Mouse (Mus musculus) heart, postnatal 0 days (tissue): ENCODE measurements at regions not wholly inside any gene's neighbourhood (a gene's known extent, or its start where the extent isn't known, plus 50 kb on each side); places are given as distances from the start of the nearest gene placed in this dataset.

ENCODE experiments used
- ATAC-seq: fragments of 200-750 bp; cut with Nextera tagmentation; 2 replicates; pipeline ENCODE4 v1.8.0; 2017; ENCODE audit warnings: low read depth, moderate number of reproducible peaks, moderate library complexity; ENCODE audit not compliant: insufficient read depth
- DNase-seq: peaks from one replicate; pipeline ENCODE4 v3.0.0-alpha.2; 2016; ENCODE audit warnings: low spot score
- H3K27ac ChIP-seq: fragments of 300-500 bp; sonication (generic); 2 replicates; pipeline ENCODE4 v1.5.1; 2014; ENCODE audit warnings: low read depth, mild to moderate bottlenecking
- H3K27me3 ChIP-seq: fragments of 300-500 bp; sonication (generic); 2 replicates; pipeline ENCODE4 v1.6.1; 2014; ENCODE audit warnings: low read length, mixed read lengths; ENCODE audit not compliant: control insufficient read depth, insufficient read depth
- H3K36me3 ChIP-seq: fragments of 300-500 bp; sonication (generic); replicated peaks from 2 replicates; pipeline ENCODE4 v1.6.1; 2014; ENCODE audit warnings: low read length, mixed read lengths; ENCODE audit not compliant: control insufficient read depth, insufficient read depth
- H3K4me1 ChIP-seq: fragments of 300-500 bp; sonication (generic); 2 replicates; pipeline ENCODE4 v1.6.1; 2014; ENCODE audit warnings: antibody characterized with exemption; ENCODE audit not compliant: control insufficient read depth, insufficient read depth
- H3K4me2 ChIP-seq: fragments of 300-500 bp; sonication (generic); 2 replicates; pipeline ENCODE4 v1.6.1; 2014; ENCODE audit warnings: low read depth, mild to moderate bottlenecking, low read length, moderate library complexity
- H3K4me3 ChIP-seq: fragments of 300-500 bp; sonication (generic); 2 replicates; pipeline ENCODE4 v1.5.1; 2014; ENCODE audit warnings: low read depth, low read length
- H3K9ac ChIP-seq: fragments of 300-500 bp; sonication (generic); replicated peaks from 2 replicates; pipeline ENCODE4 v1.6.1; 2014; ENCODE audit warnings: low read depth, low read length, mixed read lengths
- H3K9me3 ChIP-seq: fragments of 300-500 bp; sonication (generic); replicated peaks from 2 replicates; pipeline ENCODE4 v1.6.1; 2016; ENCODE audit warnings: low read length; ENCODE audit not compliant: control insufficient read depth
- CTCF ChIP-seq: IDR thresholded peaks from 2 replicates; pipeline ENCODE4 v1.5.1; 2016; ENCODE audit warnings: antibody characterized with exemption, control low read depth, low read depth
- EP300 ChIP-seq: IDR thresholded peaks from 2 replicates; pipeline ENCODE4 v1.6.1; 2016; ENCODE audit warnings: antibody characterized with exemption, low read depth
- WGBS: fragments of 180-500 bp; shearing (Covaris S2); extraction: QIAGEN DNeasy Blood & Tissue Kit; methylation state at CpG from one replicate; pipeline ENCODE4 v1.1.7; 2014; 5-methylcytosine and 5-hydroxymethylcytosine counted together

DNA sequence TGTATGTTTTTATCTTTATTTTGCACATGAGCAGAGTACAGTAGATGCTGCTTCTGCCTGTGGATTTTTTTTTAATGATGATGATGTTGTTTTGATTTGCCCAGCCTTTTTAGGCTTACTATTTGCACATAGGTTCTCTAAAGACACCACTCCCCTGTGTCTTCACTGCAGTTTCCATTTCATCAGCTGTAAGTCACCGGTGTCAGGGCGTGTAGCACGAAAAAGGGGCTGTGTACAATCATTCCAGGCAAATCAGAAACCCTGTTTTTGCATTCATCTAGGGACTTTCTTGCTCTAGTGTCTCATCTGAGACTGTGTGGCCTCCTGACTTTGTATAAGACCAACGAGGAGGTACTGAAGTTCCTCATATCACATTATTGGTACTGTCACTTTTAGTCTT lies 588.6 kb upstream of the Mef2c start:
- no peak for TF ChIP-seq CTCF
- no peak for TF ChIP-seq EP300
- H3K4me2 ChIP-seq = no peak overlapping the region
- H3K4me3 ChIP-seq = no peak overlapping the region
- 92% methylated on average over 4 of the region's 4 CpGs for WGBS
- H3K4me1 ChIP-seq = no peaks in the 10 kb centered on the region
- no peaks in the 10 kb centered on the region for H3K9me3 ChIP-seq
- no peak for ATAC-seq
- DNase-seq = no peak
- H3K27me3 ChIP-seq = no peaks in the 10 kb centered on the region
- H3K27ac ChIP-seq = no peak overlapping the region
- no peaks in the 10 kb centered on the region for H3K36me3 ChIP-seq
- H3K9ac ChIP-seq = no peak overlapping the region

DNA sequence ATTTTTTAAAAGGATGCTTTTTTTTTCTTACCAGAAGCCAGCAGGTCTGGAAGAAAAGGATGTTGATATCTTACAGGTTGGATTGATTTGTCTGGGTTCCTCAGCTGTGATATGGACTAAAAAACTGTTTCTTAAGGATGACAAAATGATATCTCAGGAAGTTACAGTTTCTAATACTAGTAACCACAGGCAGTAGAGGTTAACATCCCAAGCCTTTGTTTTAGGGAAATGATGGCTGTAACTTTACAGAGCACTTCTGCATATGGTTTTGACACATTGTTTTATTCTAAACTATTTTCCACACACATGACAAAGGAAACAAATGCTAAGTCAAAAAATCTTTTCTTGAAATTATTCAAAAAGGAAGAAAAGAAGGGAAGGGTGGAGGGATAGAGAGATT lies 573.8 kb upstream of the Mef2c start:
- Histone ChIP-seq H3K4me3 (no peak overlapping the region), H3K27me3 (no peaks in the 10 kb centered on the region), H3K4me2 (no peak overlapping the region), H3K9ac (no peak overlapping the region), H3K27ac (no peak overlapping the region), H3K9me3 (no peaks in the 10 kb centered on the region), H3K36me3 (no peaks in the 10 kb centered on the region), H3K4me1 (no peaks in the 10 kb centered on the region)
- DNase-seq (no peak), ATAC-seq (no peak)
- TF ChIP-seq EP300 = no peak
- TF ChIP-seq CTCF = no peak

GRCm38 (mm10) chr13:82937856-82938255 lies 566.0 kb upstream of the Mef2c start:
- ATAC-seq (no peak), DNase-seq (no peak)
- Histone ChIP-seq H3K4me2 (no peak overlapping the region), H3K9me3 (no peaks in the 10 kb centered on the region), H3K4me1 (no peaks in the 10 kb centered on the region), H3K27ac (no peak overlapping the region), H3K4me3 (no peak overlapping the region), H3K36me3 (no peaks in the 10 kb centered on the region), H3K27me3 (no peaks in the 10 kb centered on the region), H3K9ac (no peak overlapping the region)
- WGBS = 83% methylated on average over 3 of the region's 3 CpGs
- no peak for TF ChIP-seq EP300
- no peak for TF ChIP-seq CTCF

DNA sequence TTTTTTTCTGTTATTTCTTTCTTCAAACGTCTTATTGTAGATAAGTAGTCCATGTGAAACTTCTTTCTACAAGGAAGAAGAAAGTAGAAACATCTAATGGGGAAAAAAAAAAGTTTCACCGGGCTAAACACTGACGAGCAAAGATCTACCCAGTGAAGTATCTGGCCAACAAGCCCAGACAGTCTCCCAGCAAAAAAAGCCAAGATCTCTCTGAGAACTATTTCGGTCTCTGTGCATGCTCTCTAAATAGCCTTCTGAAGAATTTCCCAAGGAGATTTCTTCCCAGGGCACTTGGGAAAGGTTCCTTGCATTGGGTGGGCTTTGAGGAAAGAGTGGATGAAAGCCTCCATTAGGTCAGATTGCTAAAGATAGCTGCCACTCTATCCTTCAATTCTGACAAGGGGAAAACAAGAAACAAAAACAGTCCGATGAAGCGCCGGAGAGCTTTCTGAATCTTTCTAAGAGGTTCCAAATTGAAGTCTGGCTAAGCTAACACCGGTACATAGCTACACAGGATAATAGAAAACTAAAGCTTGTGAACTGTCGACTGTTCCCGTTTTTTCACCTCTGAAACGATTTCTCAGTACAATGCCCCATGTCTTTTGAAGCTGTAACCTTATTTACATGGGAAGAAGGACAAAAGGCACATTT lies 561.0 kb upstream of the Mef2c start:
- DNase-seq (no peak), ATAC-seq (no peak)
- Histone ChIP-seq H3K27ac (no peak overlapping the region), H3K9me3 (no peaks in the 10 kb centered on the region), H3K36me3 (no peaks in the 10 kb centered on the region), H3K4me1 (no peaks in the 10 kb centered on the region), H3K9ac (peak overlapping the region; percentile 14; the same call in 1 of the 2 replicates), H3K4me3 (peak overlapping the region; percentile 38), H3K27me3 (no peaks in the 10 kb centered on the region), H3K4me2 (peak overlapping the region; percentile 59)
- 20% methylated on average over 11 of the region's 11 CpGs for WGBS
- TF ChIP-seq EP300 = no peak
- TF ChIP-seq CTCF = no peak

DNA sequence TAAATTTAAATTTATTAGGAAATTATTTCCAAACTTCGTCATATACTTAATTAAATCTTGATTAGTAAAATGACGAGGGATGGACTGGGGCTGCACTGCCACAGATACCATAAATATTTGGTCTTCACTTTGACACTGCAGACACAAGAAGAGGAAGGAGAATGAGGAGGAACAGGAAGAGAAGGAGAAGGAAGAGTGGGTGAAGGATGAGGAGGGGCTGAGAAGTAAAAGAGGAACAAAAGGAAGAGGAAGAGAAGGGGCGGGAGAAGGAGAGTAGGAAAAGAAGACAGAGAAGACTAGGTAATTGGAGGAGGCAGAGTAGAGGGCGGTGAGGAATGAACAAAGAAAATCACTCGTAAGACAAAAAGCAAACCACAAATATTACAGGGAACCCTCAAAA lies 556.9 kb upstream of the Mef2c start:
- Histone ChIP-seq H3K9ac (no peak overlapping the region), H3K36me3 (no peaks in the 10 kb centered on the region), H3K27ac (no peak overlapping the region), H3K4me2 (no peak overlapping the region), H3K4me1 (no peaks in the 10 kb centered on the region), H3K27me3 (no peaks in the 10 kb centered on the region), H3K9me3 (no peaks in the 10 kb centered on the region), H3K4me3 (no peak overlapping the region)
- TF ChIP-seq EP300 (no peak), CTCF (no peak)
- WGBS = 90% methylated on average over 5 of the region's 5 CpGs
- ATAC-seq (no peak), DNase-seq (no peak)

GRCm38 (mm10) chr13:82949541-82949940 lies 554.3 kb upstream of the Mef2c start:
- Histone ChIP-seq H3K4me1 (no peaks in the 10 kb centered on the region), H3K4me3 (no peak overlapping the region), H3K27me3 (no peaks in the 10 kb centered on the region), H3K4me2 (no peak overlapping the region), H3K9ac (no peak overlapping the region), H3K36me3 (no peaks in the 10 kb centered on the region), H3K9me3 (no peaks in the 10 kb centered on the region), H3K27ac (no peak overlapping the region)
- ATAC-seq (no peak), DNase-seq (no peak)
- 18% methylated on average over 6 of the region's 6 CpGs for WGBS
- TF ChIP-seq EP300 (no peak), CTCF (no peak)
